Mouse (Mus musculus) neural tube, embryonic 10.5 days (tissue): ENCODE measurements at regions not wholly inside any gene's neighbourhood (a gene's known extent, or its start where the extent isn't known, plus 50 kb on each side); places are given as distances from the start of the nearest gene placed in this dataset.

Source experiments
- DNase-seq: peaks from one replicate; pipeline ENCODE4 v3.0.0-alpha.2; 2017; ENCODE audit warnings: low spot score; ENCODE audit errors: extremely low spot score

- no peak for DNase-seq
Observed at GRCm38 (mm10) chr13:99642301-99642700, 126.0 kb upstream of the Map1b start.

GRCm38 (mm10) chr13:99641386-99642165 is 125.2 kb upstream of the Map1b start:
- no peak for DNase-seq

GRCm38 (mm10) chr13:99632706-99633105 is 116.4 kb upstream of the Map1b start:
- DNase-seq, result no peak

- no peak for DNase-seq
Observed at GRCm38 (mm10) chr13:99630800-99631199, 114.5 kb upstream of the Map1b start.

- DNase-seq, result no peak
Observed at GRCm38 (mm10) chr13:99630356-99630755, 114.0 kb upstream of the Map1b start.

- DNase-seq, result no peak
Observed at GRCm38 (mm10) chr13:99625196-99625595, 108.9 kb upstream of the Map1b start.

GRCm38 (mm10) chr13:99618332-99618731 is 102.0 kb upstream of the Map1b start:
- no peak for DNase-seq

- DNase-seq, result no peak
Observed at GRCm38 (mm10) chr13:99617457-99617856, 101.1 kb upstream of the Map1b start.

GRCm38 (mm10) chr13:99611715-99612494 is 95.6 kb upstream of the Map1b start:
- DNase-seq, result no peak

- no peak for DNase-seq
Observed at GRCm38 (mm10) chr13:99610498-99610897, 94.2 kb upstream of the Map1b start.

- peak; percentile 27 for DNase-seq
Observed at GRCm38 (mm10) chr13:99609151-99610146, 93.1 kb upstream of the Map1b start.

- DNase-seq, result no peak
Observed at GRCm38 (mm10) chr13:99608591-99608990, 92.3 kb upstream of the Map1b start.

GRCm38 (mm10) chr13:99607208-99607607 is 90.9 kb upstream of the Map1b start:
- no peak for DNase-seq

GRCm38 (mm10) chr13:99606606-99606990 is 90.3 kb upstream of the Map1b start:
- DNase-seq, result no peak

GRCm38 (mm10) chr13:99605866-99606605 is 89.7 kb upstream of the Map1b start:
- DNase-seq, result no peak

GRCm38 (mm10) chr13:99597891-99598290 is 81.6 kb upstream of the Map1b start:
- no peak for DNase-seq

GRCm38 (mm10) chr13:99593846-99594813 is 77.8 kb upstream of the Map1b start:
- no peak for DNase-seq

GRCm38 (mm10) chr13:99593243-99593635 is 76.9 kb upstream of the Map1b start:
- DNase-seq, result no peak

- DNase-seq, result no peak
Observed at GRCm38 (mm10) chr13:99592596-99593242, 76.4 kb upstream of the Map1b start.
